Mouse (Mus musculus): ENCODE measurements at regions not wholly inside any gene's neighbourhood (a gene's known extent, or its start where the extent isn't known, plus 50 kb on each side); places are given as distances from the start of the nearest gene placed in this dataset.

- ATAC-seq, result no peak
Measured at GRCm38 (mm10) chr14:62003013-62003781, 289.2 kb upstream of the Rnaseh2b start.

- no peak for ATAC-seq
Measured at GRCm38 (mm10) chr14:62003797-62004196, 288.6 kb upstream of the Rnaseh2b start.

DNA sequence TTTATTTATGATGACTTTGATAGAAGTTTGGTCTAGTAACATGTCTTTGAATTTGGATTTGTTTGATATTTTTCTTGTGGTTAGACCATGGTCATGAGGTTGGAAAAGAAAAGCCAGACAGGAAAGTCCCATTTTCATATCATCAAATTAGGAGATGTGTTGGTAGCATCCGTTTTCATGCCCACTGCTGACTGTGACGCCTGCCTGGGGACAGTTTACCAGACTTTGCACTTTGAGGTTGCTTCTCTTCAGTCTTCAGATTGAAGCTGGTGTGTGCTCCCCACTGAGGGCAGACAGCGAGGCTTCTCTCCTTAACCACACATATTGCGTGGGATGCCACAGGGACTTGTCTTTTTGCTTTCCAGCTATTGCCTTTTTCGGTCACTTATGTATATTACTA is 283.7 kb upstream of the Rnaseh2b start:
- peak; percentile 46 for ATAC-seq

DNA sequence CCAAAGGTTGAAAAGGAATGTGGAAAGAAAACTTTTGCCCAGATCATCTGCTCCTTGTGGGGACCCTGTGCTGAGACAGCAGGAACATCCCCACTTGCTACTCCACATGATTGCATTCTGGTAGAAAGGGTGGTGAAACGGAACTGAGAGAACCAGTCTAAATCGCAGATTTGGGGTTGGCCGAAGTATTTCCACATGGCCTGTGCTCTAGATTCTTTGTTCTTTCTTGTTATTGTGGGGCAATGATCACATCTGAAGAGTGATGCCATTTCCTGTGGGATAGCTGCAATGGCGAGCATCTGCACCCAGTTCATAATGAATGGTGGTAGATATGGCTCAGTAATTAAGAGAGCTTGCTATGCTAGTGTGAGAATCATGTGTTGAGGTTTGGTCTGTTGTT is 273.6 kb upstream of the Rnaseh2b start:
- ATAC-seq, result no peak

DNA sequence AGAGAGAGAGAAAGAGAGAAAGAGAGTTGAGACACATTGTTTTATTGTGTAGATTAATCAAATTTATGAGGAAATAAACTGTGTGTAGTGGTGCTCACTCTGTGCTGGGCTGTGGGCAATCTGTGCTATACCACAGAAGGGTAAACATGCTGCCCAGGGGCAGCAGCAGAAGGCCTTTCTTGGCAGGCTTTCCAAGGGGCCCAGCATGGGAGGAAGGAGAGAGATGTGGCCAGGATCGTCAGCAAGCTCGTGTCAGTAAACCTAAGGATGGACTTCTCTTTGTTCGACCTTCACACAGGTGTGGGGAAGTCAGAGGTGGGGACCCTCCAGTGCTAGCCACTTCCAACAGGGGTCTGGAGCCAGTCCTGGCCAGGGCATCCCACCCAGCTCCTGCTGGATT is 271.4 kb upstream of the Rnaseh2b start:
- ATAC-seq, result no peak

GRCm38 (mm10) chr14:62022193-62022592 is 270.2 kb upstream of the Rnaseh2b start:
- peak; percentile 54 for ATAC-seq

- ATAC-seq, result no peak
Measured at GRCm38 (mm10) chr14:62023022-62023421, 269.4 kb upstream of the Rnaseh2b start.

- no peak for ATAC-seq
Measured at GRCm38 (mm10) chr14:62027751-62028279, 264.6 kb upstream of the Rnaseh2b start.

GRCm38 (mm10) chr14:62030059-62030458 is 262.3 kb upstream of the Rnaseh2b start:
- no peak for ATAC-seq

DNA sequence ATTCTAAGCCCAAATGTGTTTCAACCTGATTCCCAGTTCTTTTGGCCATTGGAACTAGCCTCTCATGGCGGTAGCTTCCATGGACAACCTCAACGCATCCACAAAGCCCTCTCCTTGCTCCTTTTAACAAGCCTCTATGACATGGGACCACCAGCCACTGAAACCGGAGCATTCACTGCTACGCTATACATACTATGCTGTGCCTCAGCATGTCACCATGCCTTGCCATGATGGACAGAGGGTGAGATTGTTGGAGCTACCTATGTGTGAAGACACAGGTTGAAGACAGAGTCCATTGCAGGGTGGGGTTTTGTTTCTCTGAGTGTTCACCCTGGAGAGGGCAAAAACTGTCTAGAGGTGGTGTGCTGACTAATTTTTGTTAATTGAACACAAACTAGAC is 258.7 kb upstream of the Rnaseh2b start:
- ATAC-seq, result no peak

GRCm38 (mm10) chr14:62034664-62035063 is 257.7 kb upstream of the Rnaseh2b start:
- ATAC-seq, result no peak

GRCm38 (mm10) chr14:62035416-62035815 is 257.0 kb upstream of the Rnaseh2b start:
- ATAC-seq, result no peak

- no peak for ATAC-seq
Measured at GRCm38 (mm10) chr14:62037514-62037913, 254.9 kb upstream of the Rnaseh2b start.

- no peak for ATAC-seq
Measured at GRCm38 (mm10) chr14:62037917-62038316, 254.5 kb upstream of the Rnaseh2b start.

- ATAC-seq, result no peak
Measured at GRCm38 (mm10) chr14:62042305-62043116, 249.9 kb upstream of the Rnaseh2b start.

DNA sequence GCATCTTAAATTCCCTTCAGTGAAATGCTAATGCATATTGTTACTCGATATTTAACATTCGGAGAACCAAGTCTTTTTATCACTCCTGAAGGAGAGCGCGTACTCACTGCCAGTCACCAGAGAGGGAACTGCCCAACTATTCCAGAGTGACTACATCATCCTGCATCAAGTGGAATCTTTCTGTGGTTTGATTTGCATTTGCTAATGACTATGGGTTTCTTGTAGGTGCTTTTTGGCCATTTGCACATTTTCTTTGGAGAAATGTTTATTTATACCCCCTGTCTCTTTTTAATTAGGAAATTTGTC is 249.3 kb upstream of the Rnaseh2b start:
- ATAC-seq, result no peak

DNA sequence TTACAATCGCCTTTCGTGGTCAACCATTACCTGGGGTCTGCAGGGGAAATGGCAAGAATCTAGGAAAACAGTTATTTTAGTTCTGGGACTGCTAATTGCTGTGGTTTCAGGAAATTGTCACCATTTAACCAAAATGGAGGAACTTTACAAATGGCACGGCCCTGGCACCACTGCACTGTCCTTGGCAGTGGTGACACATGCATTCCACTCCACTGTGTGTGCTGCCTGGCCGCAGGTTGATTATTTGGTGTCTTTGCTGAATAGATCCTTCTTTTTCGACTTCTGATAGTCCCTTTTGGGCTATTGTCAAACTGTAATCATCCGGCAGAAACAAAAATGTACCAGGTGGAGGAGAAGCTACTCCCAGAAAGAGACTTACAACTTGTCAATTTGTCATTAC is 241.4 kb upstream of the Rnaseh2b start:
- no peak for ATAC-seq

- ATAC-seq, result no peak
Measured at GRCm38 (mm10) chr14:62051923-62052322, 240.5 kb upstream of the Rnaseh2b start.

- ATAC-seq, result no peak
Measured at GRCm38 (mm10) chr14:62053004-62053403, 239.4 kb upstream of the Rnaseh2b start.

GRCm38 (mm10) chr14:62057096-62057495 is 235.3 kb upstream of the Rnaseh2b start:
- ATAC-seq, result no peak

DNA sequence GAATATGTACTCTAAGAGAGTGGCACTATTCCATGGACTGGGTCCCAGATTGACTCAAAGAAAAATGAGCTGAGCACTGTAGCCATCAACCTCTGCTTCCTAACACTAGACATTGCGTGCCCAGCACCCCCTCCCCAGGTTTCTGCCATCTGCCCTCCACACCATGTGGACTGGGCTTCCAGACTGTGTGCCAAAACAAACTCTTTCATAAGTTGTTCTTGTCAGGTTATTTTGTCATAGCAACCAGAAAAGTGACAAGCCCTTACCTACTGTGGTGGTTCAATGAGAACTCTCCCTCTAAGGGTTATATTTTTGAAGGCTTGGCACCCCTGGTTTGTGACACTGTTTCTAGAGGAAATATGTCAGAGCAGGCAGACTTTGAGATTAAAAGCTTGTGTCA is 234.3 kb upstream of the Rnaseh2b start:
- no peak for ATAC-seq

DNA sequence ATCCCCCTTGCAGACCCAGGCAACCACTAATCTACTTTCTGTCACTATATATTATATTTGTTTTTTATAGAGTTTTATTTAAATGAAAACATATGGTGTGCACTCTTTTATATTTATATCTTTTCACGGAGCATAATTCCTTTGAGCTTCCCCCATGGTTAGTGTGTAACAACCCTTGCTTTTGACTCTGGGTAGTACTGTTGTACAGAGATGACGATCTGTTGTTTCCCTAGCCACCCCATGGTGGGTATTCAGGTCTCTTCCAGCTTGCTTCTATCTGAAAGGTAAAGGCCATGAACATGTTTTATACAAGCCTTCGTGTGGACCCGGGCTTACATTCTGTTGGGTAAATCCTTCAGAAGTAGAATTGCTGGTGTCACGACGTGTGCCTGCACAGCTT is 221.2 kb upstream of the Rnaseh2b start:
- no peak for ATAC-seq

GRCm38 (mm10) chr14:62084047-62084446 is 208.3 kb upstream of the Rnaseh2b start:
- ATAC-seq, result no peak

DNA sequence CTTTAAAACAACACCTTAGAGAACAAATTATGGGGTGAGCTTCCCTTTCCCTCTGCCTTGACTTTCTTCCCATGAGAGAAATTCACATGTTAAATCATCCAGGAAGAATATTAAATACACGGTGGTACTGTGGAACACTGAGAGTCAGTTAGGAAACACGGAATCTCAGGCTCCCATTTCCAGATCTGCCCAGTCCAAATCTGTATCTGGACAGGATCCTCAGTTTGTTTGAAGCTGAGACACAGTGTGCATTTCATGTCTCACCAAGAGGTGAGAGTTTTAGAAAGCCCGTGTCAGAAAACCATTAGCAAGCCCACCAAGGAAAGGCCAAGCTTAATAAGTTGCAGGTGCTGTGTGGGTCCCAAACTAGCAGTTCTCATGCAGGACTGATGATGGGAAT is 204.2 kb upstream of the Rnaseh2b start:
- ATAC-seq, result no peak
